Mouse (Mus musculus) stomach, embryonic 14.5 days (tissue): ENCODE data around the gene Srsf2. TPM values are rescaled to one million over a fixed set of nuclear protein-coding genes. Genes with fewer than 3 reads are reported as not detected.

Experiments used
- ATAC-seq: fragments of 200-750 bp; cut with Nextera tagmentation; 2 replicates; pipeline ENCODE4 v1.8.0; 2017; ENCODE audit warnings: low read depth, moderate TSS enrichment; ENCODE audit not compliant: insufficient number of reproducible peaks, insufficient read depth, low FRiP score
- H3K27ac ChIP-seq: fragments of 300-500 bp; sonication (generic); 2 replicates; pipeline ENCODE4 v1.5.1; 2014; ENCODE audit warnings: mild to moderate bottlenecking, low read length, moderate library complexity, mixed read lengths
- H3K27me3 ChIP-seq: fragments of 300-500 bp; sonication (generic); 2 replicates; pipeline ENCODE4 v1.6.1; 2014; ENCODE audit warnings: low read length, control low read depth, mixed read lengths; ENCODE audit not compliant: control insufficient read depth, insufficient read depth
- H3K36me3 ChIP-seq: fragments of 300-500 bp; sonication (generic); 2 replicates; pipeline ENCODE4 v1.6.1; 2014; ENCODE audit warnings: mild to moderate bottlenecking, control low read depth, low read length, moderate library complexity, mixed read lengths; ENCODE audit not compliant: control insufficient read depth, insufficient read depth
- H3K4me1 ChIP-seq: fragments of 300-500 bp; sonication (generic); 2 replicates; pipeline ENCODE4 v1.6.1; 2014; ENCODE audit warnings: low read length, control low read depth, mixed read lengths; ENCODE audit not compliant: control insufficient read depth, insufficient read depth
- H3K4me2 ChIP-seq: fragments of 300-500 bp; sonication (generic); replicated peaks from 2 replicates; pipeline ENCODE4 v1.6.1; 2014; ENCODE audit warnings: low read depth, low read length, control low read depth
- H3K4me3 ChIP-seq: fragments of 300-500 bp; sonication (generic); 2 replicates; pipeline ENCODE4 v1.5.1; 2014; ENCODE audit warnings: low read depth, low read length, control low read depth
- H3K9ac ChIP-seq: fragments of 300-500 bp; sonication (generic); replicated peaks from 2 replicates; pipeline ENCODE4 v1.6.1; 2014; ENCODE audit warnings: low read depth, mild to moderate bottlenecking, control low read depth, low read length, moderate library complexity, mixed read lengths
- H3K9me3 ChIP-seq: fragments of 300-500 bp; sonication (generic); 2 replicates; pipeline ENCODE4 v1.6.1; 2016; ENCODE audit warnings: low read depth, low read length, control low read depth; ENCODE audit not compliant: control insufficient read depth
- WGBS: fragments of 180-500 bp; shearing (Covaris S2); extraction: QIAGEN DNeasy Blood & Tissue Kit; methylation state at CpG from one replicate; pipeline ENCODE4 v1.1.7; 2014; 5-methylcytosine and 5-hydroxymethylcytosine counted together
- polyA plus RNA-seq: library from polyadenylated mRNA; unstranded; fragments of >200 nt; fragmentation: Nextera tagmentation; extraction: Ambion mirVana; gene quantifications from 2 replicates; pipeline ENCODE4 v1.2.1, GENCODE M21; 2014

Srsf2 gene
- polyA plus RNA-seq, 1 experiment from 2014 or later, result 821 TPM

DNA sequence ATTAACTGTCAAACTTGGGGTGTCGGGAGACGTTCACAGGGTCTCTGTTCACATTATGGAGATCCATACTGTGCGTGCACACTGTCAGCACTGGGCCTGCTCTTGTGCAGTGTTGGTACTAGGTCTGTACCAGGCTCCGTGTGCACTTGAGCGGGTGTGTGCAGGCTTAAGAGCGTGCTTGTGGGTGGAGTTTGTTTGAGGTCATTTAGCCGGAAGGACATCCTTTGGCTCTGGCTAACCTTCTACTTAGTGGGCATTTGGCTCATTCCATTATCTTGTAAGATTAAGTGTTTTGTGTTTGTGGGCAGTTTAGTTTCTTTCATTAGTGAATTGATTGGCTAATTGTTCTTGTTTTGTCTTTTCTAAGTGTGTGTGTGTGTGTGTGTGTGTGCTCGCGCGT lies 29.6 kb upstream of the Srsf2 start:
- Histone ChIP-seq H3K4me1 (no peaks in the 10 kb centered on the region), H3K4me3 (no peak overlapping the region), H3K4me2 (no peak overlapping the region), H3K27me3 (no peaks in the 10 kb centered on the region), H3K27ac (no peak overlapping the region), H3K9me3 (no peaks in the 10 kb centered on the region), H3K36me3 (no peaks in the 10 kb centered on the region), H3K9ac (no peak overlapping the region)
- WGBS, result 70% methylated on average over 10 of the region's 10 CpGs
- no peak for ATAC-seq

- no peaks in the 10 kb centered on the region for H3K4me1 ChIP-seq
- no peaks in the 10 kb centered on the region for H3K36me3 ChIP-seq
- WGBS, result 36% methylated on average over 5 of the region's 5 CpGs
- H3K9me3 ChIP-seq, result no peaks in the 10 kb centered on the region
- no peak for ATAC-seq
- H3K27me3 ChIP-seq, result no peaks in the 10 kb centered on the region
- H3K4me3 ChIP-seq, result no peak overlapping the region
- no peak overlapping the region for H3K4me2 ChIP-seq
- no peak overlapping the region for H3K27ac ChIP-seq
- H3K9ac ChIP-seq, result no peak overlapping the region
These were observed 28.5 kb upstream of the Srsf2 start for GRCm38 (mm10) chr11:116881440-116881839.

DNA sequence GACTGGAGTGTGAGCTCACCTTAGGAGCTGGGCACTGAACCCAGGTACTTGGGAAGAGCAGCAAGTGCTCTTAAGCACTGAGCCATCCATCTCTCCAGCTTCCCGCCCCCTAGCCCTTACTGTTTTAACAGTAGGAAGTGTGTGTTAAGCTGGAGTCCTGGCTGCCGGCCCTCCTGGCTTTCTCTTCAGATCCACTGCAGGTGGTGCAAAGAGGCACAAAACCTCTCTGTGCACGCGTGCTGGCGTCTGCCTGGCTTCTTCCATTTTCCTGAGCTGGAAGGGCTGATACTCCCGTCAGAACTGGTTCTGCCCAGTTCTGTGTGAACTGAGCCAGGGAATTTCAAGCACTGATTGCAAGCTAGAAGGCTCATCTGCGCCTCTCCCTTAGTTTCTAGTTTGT lies 27.9 kb upstream of the Srsf2 start:
- Histone ChIP-seq H3K9me3 (no peaks in the 10 kb centered on the region), H3K4me1 (no peaks in the 10 kb centered on the region), H3K4me3 (no peak overlapping the region), H3K27ac (no peak overlapping the region), H3K4me2 (no peak overlapping the region), H3K27me3 (no peaks in the 10 kb centered on the region), H3K9ac (no peak overlapping the region), H3K36me3 (no peaks in the 10 kb centered on the region)
- no peak for ATAC-seq
- 50% methylated on average over 7 of the region's 7 CpGs for WGBS

- no peak overlapping the region for H3K9ac ChIP-seq
- H3K27ac ChIP-seq, result no peak overlapping the region
- peaks cover 12% of the 10 kb centered on the region for H3K36me3 ChIP-seq
- no peaks in the 10 kb centered on the region for H3K4me1 ChIP-seq
- 0 out of 2 replicates have a peak, but pooled peaks have one; percentile 33 for ATAC-seq
- H3K4me3 ChIP-seq, result no peak overlapping the region
- H3K9me3 ChIP-seq, result no peaks in the 10 kb centered on the region
- no peak overlapping the region for H3K4me2 ChIP-seq
- H3K27me3 ChIP-seq, result no peaks in the 10 kb centered on the region
- 84% methylated on average over 8 of the region's 8 CpGs for WGBS
These were observed 25.6 kb upstream of the Srsf2 start for GRCm38 (mm10) chr11:116878454-116878853.

DNA sequence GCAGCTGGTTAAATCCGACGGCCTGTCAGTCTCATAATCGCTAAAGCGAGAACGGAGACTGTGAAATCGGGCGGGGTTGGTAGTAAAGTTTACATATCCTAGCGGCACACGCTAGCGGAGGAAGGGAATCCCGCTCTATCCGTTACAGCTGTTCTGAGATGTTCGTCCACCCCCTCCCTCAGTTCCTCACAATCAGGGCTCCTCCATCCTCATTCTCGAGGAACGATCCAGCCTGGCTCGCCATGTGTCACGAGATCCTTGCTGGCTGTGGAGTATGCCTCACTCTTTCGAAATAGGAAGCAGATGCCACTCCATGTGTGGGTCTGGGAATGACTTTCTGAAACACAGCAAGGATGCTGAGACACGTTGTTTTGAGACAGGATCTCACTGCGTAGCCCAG lies 21.1 kb upstream of the Srsf2 start:
- WGBS, result 86% methylated on average over 20 of the region's 20 CpGs
- no peak overlapping the region for H3K4me2 ChIP-seq
- H3K4me1 ChIP-seq, result no peaks in the 10 kb centered on the region
- no peaks in the 10 kb centered on the region for H3K9me3 ChIP-seq
- H3K36me3 ChIP-seq, result peaks cover 20% of the 10 kb centered on the region
- no peak overlapping the region for H3K27ac ChIP-seq
- H3K9ac ChIP-seq, result no peak overlapping the region
- H3K4me3 ChIP-seq, result no peak overlapping the region
- no peak for ATAC-seq
- H3K27me3 ChIP-seq, result no peaks in the 10 kb centered on the region

- H3K27me3 ChIP-seq, result no peaks in the 10 kb centered on the region
- no peak overlapping the region for H3K4me2 ChIP-seq
- H3K9me3 ChIP-seq, result no peaks in the 10 kb centered on the region
- ATAC-seq, result no peak
- no peak overlapping the region for H3K4me3 ChIP-seq
- no peak overlapping the region for H3K9ac ChIP-seq
- no peaks in the 10 kb centered on the region for H3K4me1 ChIP-seq
- 89% methylated on average over 9 of the region's 9 CpGs for WGBS
- H3K36me3 ChIP-seq, result peaks cover 21% of the 10 kb centered on the region
- H3K27ac ChIP-seq, result no peak overlapping the region
These were observed 18.6 kb upstream of the Srsf2 start for GRCm38 (mm10) chr11:116871538-116871937.

- H3K4me3 ChIP-seq, result no peak overlapping the region
- no peak overlapping the region for H3K9ac ChIP-seq
- no peaks in the 10 kb centered on the region for H3K27me3 ChIP-seq
- H3K27ac ChIP-seq, result no peak overlapping the region
- peaks cover 32% of the 10 kb centered on the region for H3K36me3 ChIP-seq
- no peaks in the 10 kb centered on the region for H3K4me1 ChIP-seq
- no peak overlapping the region for H3K4me2 ChIP-seq
- WGBS, result 76% methylated on average over 4 of the region's 4 CpGs
- no peaks in the 10 kb centered on the region for H3K9me3 ChIP-seq
- no peak for ATAC-seq
These were observed 16.7 kb upstream of the Srsf2 start for GRCm38 (mm10) chr11:116869641-116870040.

DNA sequence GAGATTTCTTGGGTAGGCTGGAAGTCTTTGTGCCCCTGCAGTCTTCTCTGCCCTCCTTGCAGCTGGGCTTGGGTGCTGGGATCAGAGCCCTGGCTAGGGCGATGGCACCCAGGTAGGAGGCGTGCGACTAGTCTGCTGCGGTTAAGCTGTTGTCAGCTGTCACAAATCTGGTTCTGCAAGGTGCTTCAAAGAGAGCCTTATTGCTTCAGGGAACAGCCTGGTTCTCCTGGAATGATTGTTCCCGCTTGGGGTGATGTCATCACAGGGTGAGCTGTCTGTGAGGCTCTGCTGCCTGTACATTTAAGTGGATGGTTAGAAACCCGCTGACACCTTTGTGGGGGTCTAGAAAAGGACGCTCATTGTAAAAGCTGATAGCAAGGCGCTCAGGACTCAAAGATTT lies 16.3 kb upstream of the Srsf2 start:
- Histone ChIP-seq H3K9ac (no peak overlapping the region), H3K4me1 (no peaks in the 10 kb centered on the region), H3K9me3 (no peaks in the 10 kb centered on the region), H3K27ac (no peak overlapping the region), H3K27me3 (no peaks in the 10 kb centered on the region), H3K36me3 (peaks cover 28% of the 10 kb centered on the region), H3K4me3 (no peak overlapping the region), H3K4me2 (no peak overlapping the region)
- ATAC-seq, result no peak
- 82% methylated on average over 8 of the region's 8 CpGs for WGBS

- H3K4me3 ChIP-seq, result no peak overlapping the region
- no peak overlapping the region for H3K4me2 ChIP-seq
- peaks cover 30% of the 10 kb centered on the region; the same call in 1 of the 2 replicates for H3K36me3 ChIP-seq
- H3K27ac ChIP-seq, result no peak overlapping the region
- no peaks in the 10 kb centered on the region for H3K9me3 ChIP-seq
- no peaks in the 10 kb centered on the region for H3K27me3 ChIP-seq
- H3K9ac ChIP-seq, result no peak overlapping the region
- 74% methylated on average over 3 of the region's 3 CpGs for WGBS
- H3K4me1 ChIP-seq, result no peaks in the 10 kb centered on the region
- ATAC-seq, result no peak
These were observed 15.2 kb upstream of the Srsf2 start for GRCm38 (mm10) chr11:116868129-116868528.
